Mouse (Mus musculus): ENCODE results near the gene Gm45233.
"Not testable (repeated sequence)": the region's sequence is repeated elsewhere in the genome, so short reads cannot be mapped to it uniquely, and the experiment has no call there.

Gm45233 gene

DNA sequence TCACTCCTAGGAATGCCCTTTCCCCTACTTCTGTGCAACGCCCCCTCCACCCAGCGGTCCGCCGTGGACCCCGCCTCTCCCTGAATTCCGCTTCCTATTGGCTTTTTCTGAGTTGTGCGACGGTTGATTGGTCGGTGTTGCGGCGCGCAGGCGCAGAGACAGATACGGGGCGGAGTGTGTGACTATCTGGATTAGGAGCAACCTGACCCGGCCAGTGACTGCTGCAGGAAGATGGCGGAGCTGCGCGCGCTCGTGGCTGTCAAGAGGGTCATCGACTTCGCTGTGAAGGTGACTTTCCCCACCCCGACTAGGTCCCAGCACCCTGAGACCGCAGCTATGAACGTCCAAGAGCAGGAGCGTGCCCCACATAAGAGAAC, at the start of gene Gm45233, which contains the start of gene Etfb:
Gene Gm45233 (plus strand): TSS at position 212 of the 377 bp plus-strand sequence.
Gene Etfb (plus strand): TSS at position 167 of the 377 bp plus-strand sequence.
- DNase-seq, result peak; percentile 84 to 87

DNA sequence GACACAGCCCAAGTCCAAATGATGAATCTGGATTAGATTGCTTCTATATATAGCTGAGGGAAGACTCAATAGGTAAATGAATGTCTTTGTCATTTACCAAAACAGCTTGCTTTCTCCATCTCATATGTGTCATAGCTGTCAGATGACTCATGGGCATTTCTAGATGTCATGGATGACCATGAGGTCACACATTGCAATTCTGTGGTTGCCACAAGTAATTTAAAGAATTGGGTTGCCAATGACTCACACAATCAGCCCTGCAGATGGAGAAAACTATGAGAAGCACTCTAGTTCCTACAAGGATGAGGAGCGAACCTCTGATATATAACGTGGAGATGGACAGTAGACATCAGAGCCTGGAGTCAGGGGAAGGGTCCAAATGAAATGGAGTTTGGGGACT, 44.4 kb upstream of the Gm45233 start:
- DNase-seq, result no peak

DNA sequence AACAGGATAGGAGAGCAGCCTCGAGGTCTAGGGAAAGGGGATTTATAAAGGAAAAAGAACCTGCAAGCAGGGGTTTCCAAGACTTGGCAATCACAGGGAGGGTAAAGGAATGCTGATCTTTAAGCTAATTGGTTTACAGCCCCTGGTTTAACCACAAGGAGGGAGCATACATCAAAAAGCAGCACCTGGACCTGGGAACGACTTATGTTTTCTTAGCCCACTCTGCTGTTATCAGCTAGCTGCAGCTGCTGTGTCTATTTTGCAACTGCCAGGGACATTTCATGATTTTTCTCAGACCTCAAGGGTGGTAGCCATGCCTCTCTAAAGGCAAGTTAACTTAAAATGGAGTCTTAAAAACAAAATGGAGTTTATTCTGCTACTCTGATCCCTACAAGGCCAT, 41.2 kb upstream of the Gm45233 start:
- no peak for DNase-seq

DNA sequence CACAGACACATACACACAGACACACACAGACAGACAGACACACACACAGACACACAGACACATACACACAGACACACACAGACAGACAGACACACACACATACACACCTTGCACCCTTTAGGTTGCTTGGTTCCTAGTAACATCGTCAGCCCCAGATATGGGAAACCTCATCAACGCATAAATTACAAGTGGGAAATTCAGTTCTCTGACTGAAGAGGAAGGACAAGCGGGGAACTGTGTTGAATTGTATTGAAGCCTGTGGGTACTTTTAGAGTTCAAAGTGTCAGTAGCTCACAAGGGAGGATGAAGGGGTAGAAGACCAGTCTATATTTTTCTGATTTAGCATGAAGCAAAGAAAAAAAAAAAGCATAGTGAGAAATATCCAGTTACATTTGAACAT, 36.4 kb upstream of the Gm45233 start:
- DNase-seq, result no peak

DNA sequence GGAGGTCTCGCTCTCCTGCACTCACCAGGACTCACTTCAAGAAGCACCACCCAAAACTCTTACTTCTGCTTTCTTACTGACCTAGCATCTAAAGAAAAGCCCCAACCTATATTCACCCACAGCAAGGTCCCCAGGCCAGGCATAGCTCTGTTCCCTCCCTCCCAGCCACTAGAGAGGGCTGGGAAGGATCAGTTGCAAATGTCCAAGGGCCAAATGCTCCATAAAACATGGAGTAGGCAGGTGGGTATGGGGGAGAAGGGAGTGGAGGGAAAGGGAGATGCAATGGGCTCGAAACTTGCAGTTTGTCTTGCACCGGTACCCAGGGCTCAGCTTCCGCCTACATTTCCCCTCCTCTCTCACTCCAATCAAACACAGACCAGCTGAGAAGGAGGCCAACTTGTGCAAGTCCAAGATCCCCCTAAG, 35.8 kb upstream of the Gm45233 start, which contains the start of gene Siglecg:
Gene Siglecg (plus strand): TSS at position 74 of the 423 bp plus-strand sequence.
- peak; percentile 45 to 54 for DNase-seq

DNA sequence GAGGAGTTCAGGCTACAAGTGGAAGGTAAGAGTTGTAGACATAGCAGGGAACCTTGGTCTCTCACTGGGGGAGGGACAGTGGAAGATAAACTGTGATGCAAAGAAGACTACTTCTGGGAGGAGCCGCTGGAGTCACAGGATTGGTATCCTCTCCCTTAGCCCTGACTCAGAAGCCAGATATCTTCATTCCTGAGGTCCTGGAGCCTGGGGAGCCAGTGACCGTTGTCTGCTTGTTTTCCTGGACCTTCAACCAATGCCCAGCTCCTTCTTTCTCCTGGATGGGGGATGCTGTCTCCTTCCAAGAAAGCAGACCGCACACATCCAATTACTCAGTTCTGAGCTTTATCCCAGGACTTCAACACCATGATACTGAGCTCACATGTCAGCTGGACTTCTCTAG, 34.8 kb upstream of the Gm45233 start:
- DNase-seq, result no peak

DNA sequence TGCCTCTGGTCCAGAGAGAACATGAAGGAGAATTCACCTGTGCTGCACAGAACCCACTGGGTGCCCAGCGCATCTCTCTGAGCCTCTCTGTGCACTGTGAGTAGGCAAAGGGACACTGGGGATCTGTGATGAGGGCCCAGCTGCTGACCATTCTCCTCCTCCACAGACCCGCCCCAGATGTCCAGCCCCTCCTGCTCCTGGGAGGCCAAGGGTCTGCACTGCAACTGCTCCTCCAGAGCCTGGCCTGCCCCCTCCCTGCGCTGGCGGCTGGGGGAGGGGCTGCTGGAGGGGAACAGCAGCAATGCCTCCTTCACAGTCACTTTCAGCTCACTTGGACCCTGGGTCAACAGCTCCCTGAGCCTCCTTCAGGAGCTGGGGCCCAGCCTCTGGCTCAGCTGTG, 32.2 kb upstream of the Gm45233 start:
- DNase-seq, result not testable (repeated sequence)

DNA sequence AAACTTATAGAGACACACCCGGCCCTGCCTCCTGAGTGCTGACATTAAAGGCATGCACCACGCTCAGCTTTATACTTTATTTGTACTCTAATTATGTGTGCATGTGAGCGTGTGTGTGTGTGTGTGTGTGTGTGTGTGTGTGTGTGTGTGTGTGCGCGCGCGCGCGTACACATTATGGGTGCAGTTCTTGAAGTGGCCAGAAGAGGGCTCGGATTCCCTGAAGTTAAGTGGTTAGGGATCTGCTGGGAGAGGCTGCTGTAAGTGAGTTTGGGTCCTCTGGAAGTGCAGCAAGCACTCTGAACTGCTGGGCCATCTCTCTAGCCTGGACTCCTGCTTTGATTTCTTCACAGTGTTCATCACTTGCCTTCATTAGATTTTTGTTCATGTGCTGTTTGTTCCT, 26.6 kb upstream of the Gm45233 start:
- no peak for DNase-seq

DNA sequence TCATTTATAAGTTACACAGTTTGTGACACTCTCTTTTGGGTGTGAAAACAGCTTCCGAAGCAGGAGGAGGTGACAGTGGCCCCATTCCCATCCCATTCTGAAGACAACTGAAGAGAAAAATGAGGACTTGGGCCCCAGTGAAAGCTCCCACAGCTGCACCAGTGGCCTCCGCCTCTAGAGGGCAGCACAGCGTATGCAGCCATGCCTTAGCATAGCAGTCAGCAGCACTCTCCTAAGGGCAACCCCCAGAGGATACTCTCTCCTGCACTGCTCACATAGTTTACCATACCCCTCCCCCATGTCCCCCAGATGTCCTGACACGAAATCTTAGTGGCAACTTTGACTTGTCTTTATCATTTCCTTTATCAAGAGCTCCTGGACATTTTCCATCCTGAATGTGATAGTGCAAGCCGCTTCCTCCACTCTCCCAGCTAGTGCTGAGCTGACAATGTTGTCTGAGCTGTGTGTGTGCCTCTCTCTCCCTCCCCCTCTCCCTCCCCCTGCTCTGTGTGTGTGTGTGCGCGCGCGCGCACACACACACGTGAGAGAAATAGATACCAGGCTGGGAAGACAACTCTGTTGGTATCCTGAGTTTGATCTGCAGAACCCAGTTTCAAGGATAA, 20.8 kb upstream of the Gm45233 start:
- DNase-seq, result peak; percentile 64 to 89

DNA sequence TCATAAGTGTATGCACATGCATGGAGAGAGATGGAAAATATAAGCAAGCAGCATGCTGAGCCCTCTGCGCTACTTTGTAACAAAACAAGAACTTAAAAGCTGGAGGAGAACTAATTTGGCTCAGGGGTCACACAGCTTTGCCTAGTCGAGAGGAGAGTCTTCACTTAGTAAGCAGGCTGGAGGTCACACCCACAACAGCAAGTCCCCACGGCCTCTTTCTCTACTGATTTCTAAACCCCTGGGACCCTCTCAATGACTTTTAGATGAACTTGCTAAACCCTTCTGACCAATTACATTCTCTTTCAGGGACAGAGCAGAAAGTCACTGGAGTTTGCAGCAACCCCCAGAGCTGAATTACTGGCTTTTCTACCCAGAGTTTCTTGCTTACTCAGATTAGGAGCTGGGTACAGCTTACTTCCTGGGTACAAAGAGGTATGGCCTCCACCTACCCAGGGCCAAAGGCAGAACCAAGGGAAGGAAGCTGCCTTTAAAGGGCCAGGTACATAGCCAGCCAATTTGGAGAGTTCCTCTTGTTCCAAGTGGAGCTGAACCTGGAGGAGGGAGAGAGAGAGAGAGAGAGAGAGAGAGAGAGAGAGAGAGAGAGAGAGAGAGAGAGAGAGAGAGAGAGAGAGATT, 19.8 kb upstream of the Gm45233 start:
- no peak for DNase-seq

DNA sequence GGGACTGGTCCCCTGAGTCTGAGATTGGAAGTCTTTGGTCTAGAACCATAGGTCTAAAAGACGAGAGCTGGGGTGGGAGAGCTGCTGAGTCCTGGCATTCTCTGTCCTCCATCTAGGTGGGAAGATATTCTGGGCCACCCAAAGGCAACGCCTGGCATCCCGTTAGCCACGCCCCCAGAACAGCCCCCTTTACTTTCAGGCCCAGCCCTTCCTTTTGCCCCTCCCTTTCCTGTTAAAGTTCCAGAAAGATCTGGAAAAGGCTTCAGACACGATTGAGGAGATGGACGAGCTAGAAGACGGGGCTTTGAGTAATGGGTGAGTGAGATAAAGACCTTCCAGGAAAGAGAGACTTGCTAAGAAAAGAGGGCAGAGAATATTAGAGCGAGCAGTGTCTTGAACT, 16.5 kb upstream of the Gm45233 start, which contains the start of gene Lim2:
Gene Lim2 (plus strand): TSS at position 265 of the 400 bp plus-strand sequence.
- no peak for DNase-seq

DNA sequence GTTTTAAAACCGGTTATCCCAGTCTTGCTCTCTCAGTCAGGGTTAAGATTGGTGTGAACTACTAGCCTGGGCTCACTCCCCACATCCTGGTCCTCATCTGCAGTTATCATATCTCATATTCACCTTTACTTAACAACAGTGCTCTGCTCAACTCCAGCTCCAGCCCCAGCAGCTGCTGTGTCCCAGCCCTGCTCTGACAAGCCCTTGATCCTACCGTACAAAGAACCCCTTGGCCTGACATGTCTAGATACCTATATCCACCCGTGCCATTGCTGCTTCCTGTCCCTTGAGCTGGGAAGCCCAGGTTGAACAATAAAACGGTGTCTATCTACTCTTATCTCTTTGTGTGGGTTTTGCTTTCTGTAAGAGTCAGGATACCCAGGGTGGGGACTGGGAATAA, 14.4 kb upstream of the Gm45233 start:
- no peak for DNase-seq

DNA sequence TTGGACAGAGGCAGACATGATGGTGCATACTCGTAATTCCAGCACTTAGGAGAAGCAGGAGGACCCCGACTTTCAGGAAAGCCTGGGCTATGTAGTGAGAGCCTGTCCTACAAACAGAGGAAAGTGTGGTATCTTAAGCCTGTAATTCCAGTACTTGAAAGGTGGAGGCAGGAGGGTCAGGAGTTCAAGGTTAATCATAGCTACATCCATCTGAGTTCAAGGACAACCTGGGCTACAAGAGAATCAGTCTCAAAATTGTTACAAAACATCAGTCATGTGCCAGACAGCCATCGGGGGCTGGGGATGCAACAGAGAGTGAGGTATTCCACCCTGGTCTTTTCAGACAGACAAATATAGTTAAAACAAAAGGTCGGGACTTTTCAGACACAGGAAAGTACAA, 11.0 kb upstream of the Gm45233 start:
- DNase-seq, result no peak

DNA sequence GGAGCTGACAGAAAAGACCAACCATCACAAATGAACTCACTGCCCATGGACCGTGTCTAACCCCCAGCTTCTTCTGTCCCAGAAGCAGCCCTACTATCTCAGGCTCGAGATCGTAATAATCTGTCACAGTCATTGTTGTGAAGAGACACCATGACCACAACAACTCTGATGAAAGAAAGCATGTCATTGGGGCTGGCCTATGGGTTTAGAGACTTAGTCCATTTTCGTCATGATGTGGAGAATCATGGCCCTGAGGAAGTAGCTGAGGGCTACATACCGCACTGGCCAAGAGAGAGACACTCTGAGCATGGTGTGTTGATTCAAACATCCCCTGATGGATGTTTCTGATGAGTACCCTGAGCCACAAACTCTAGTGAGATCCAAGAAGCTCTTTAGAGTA, 9.3 kb upstream of the Gm45233 start:
- no peak for DNase-seq

DNA sequence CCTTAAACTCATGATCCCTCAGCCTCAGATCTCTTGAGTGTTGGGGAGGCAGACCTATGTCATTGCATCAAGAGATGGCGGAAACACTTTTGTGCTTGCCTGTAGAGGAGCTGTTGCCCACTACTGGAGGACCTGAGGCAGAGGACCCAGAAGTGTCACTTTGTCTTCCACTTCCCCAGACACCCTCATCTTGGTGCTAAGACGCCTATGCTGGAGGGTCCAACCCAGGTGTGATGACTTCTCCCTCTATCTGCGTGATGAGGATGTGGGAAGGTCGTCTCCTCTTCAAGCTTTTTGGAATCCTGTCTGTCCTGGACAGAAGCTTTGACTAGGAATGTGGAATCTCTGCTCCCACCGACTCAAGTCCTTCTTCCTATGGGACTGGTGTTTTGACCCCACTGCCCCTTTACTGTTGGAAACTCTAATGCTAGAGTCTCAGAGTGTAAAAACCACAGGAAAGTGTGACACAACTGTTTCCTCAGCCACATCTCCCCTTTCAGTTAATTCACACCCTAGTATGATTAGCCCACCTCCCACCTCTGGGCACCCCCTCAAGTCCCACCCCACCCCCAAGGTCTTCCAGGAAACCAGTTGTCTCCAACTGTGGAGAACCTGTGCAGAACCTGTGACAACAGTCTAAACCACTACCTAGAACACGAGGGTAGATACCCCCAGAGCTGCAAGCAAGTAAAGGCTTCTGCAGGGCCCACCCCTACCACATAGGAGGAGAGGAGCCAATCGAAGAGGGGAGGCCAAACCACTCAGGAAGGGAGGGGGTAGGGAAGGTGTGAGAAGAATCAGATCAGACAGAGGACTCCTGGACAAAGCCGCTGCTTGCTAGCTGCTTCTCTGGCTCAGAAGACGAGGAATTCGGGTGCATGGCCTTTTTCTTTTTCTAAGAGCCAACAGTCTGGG, 7.3 kb upstream of the Gm45233 start, which contains the start of gene Nkg7:
Gene Nkg7 (plus strand): TSS at position 733 of the 915 bp plus-strand sequence.
- no peak for DNase-seq

DNA sequence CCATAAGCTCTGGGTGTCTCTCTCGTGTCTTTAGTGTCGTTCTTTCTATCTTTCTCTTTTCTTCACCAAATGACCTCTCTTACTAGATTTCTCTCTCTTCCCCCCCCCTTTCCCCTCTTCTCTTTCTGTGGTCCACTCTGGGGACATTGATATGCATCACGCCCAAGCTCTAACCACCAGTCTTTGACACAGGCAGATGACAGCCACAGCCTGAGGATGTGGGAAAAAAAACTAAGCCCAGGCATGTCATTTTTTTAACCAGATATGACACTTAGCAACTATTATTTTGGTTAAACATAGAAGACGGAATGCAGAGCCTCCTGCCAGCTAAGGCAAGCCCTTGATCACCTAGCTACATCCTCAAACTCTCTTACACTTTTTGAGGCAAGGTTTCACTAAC, 5.3 kb upstream of the Gm45233 start:
- no peak for DNase-seq

DNA sequence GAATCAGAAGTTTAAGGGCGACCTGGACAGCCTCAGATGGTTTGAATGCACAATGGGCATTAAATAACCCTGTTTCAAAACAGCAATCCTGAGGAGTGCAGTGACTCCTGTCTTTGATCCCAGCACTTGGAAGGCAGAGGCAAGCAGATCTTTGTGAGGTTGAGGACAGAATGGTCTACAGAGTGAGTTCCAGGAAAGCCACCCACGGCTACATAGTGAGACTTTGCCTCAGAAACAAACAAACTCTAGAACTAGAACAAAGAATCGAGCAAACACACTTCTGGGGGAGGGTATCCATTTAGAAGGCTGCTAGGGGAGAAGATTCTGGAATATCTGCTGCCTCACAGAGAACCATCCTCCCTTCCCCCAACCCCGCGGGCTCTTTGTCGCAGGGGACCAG, 3.4 kb upstream of the Gm45233 start, which contains the start of gene Cldnd2:
Gene Cldnd2 (plus strand): TSS at position 301 of the 400 bp plus-strand sequence.
- DNase-seq, result no peak

DNA sequence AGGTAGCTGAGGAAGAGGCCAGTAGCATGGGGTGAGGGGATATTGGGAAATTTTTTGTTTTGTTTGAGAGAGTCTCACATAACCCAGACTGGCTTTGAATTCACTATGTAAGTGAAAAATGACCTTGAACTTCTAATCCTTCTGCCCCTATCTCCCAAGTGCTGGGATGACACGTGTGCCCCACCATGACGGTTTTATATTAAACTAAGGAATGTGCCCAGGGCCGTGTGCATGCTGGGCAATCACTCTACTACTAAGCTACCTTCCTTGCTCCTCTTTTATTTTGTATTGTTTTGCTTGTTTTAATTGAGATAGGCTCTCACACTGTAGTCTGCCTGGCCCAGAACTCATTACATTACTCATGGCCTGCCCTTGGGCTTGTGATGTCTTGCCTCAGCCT, 2.9 kb upstream of the Gm45233 start:
- DNase-seq, result no peak

DNA sequence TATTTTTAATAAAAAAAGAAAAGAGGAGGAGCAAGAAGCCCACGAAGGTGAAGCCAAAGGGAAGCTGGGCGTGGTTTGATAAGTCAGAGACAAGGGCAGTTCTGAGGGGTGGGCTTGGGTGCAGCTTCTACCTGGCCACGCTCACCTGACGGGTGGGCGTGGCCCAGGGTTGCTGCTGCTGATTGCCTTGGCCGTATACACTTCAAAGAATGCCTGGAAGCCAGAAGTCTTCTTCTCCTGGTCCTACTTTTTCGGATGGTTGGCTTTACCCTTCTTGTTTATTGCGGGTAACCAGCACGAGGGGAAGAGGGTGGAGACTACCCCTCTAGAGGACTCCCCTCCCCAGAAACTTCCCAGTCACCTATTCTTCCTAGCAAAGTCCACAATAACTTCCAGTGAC, 1.2 kb upstream of the Gm45233 start:
- DNase-seq, result no peak

DNA sequence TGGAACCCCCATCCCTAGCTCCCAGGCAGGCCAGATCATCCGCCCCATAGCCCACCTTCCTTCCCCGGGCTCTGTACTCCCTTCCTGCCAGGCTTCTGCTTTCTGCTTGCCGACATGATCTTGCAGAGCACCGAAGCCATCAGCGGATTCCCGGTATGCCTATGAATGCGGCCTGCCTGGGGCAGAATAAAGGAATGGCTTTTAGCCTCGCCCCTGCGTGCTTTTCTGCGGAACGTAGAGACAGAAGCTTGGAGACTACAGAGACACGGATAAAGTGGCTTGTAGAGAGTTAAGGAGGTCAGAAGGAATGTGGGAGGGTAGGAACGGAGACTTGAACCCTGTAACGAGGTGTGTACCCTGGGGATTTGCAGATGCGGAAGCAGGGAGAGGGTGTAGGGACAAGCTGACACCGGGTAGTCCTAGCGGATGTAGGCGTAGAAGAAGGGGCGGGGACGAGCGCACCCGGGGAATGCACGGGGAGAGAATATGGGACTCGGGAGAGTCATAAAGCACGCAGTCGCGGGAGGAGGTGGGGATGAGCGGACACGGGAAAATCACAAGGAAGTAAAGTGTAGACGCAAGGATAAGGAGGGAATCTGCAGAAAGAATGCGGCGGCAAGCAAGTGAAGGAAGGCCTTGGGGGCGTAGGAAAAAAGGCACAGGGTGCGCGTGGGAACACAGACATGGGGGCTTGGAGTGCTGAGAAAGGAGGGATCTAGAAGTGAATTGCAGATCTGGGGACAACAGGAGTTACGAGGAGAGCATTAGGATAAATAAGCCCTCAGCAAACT, 607 bp upstream of the Gm45233 start:
- peak; percentile 73 to 76 for DNase-seq

DNA sequence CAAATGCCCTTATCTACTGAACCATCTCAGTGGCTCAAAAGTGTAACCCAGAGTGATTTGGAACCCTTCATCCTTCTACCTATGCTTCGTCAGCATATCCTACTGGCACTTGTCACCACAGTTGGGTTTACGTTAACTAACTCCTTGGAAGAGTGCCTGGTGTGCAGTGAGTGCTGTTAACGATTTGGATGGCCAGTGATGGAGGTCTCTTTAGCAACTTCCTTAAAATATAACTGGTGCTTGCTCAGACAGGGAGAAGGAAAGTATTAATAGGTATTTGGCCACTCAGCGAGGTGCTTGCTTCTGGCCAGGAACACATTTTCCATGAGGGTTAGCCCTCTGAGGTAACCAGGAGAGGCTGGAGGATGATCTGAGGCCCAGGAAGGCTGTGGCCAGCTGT, 3.9 kb downstream of the Gm45233 start:
- no peak for DNase-seq

DNA sequence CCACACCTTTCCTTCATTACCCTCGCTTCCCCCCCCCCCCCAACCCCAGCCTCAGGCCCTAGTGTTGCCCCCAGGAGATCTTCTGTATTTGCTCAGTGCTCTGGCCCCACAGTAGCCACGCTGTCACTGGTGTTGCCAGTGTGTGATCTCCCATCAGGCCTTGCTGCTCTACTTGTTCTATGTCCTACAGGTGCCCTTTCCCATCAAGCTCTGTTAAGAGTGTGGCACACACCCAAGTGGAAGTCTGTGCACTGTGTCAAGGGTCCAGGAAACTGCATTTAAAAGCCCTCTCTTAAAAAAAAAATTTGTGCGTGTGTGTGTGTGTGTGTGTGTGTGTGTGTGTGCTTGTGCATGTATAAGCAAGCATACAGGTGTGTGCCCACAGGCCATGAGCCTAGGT, 4.3 kb downstream of the Gm45233 start:
- no peak for DNase-seq

DNA sequence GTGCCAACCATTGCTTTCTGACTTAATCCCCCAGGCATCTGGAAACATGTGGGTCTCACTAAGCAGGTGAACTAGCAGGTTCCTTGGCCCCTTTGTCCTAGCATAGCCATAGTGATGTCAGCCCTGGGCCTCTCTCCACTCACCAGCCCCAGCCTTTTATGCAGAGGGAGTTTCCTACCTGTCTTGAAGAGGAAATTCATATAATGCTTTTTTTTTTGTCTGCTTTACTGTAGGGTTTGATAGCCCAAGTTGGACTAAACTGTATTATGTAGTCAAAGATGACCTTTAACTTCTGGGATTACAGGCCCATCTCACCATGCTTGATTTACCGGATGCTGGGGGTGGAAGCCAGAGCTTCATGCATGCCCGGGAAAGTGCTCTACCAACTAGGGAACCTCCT, 5.9 kb downstream of the Gm45233 start:
- no peak for DNase-seq

All from spleen, adult 18-20 months (tissue).